Mouse (Mus musculus) right cerebral cortex, postnatal 4 days (tissue): ENCODE results near the gene Mfsd12.

Experiments used
- DNase-seq: peaks from one replicate; pipeline ENCODE4 v3.0.0-alpha.2; 2022

Mfsd12 gene

DNA sequence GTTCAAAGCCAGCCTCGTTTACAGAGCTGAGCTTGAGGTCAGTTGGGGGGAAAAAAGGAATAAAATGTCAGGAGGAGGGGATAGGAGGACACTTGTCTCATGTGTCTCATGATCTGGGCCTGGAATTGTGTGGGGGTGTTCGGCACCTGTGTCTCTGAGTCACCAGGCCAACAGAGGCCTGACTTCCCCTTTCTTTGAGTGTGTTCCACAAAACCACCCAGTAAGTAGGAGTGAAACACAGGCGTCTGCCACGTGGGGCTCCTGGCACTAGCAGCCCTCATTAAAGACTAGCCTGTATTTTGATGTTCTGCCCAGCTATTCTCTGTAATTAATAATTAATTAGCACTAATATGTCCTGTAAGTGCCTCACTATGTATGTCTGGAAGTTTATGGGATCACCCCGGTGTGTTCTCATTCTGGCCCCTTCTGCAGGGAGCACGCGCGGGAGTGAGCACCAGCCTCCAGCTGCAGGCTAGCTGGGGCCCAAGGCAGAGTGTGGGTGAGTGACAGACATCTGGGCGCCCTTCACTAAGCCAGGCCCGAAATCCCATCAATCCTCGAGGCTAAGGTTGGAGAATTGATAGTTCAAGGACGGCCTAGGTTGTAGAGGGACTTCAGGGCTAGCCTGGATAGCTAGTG lies 820 bp upstream of the Mfsd12 start:
- DNase-seq = no peak

DNA sequence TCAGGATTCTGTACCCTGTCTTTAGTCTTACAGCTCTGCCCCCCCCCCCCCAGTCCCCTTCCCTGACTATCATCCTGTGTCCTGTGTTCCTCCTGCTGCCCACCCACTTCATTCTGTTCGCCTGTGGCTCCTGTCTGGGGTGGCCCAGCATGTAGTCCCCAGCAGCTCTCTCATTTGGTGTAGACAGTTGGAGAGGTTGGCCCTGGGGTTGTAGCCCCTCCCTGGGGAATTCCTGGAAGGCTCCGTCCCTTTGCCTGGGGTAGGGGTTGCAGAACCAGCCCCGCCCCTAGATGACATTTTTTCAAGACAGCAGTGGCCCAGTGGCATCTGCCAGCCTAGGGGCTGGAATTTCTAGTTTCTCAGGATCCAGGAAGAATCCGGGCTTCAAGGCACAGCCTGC lies 918 bp downstream of the Mfsd12 start:
- no peak for DNase-seq

- no peak for DNase-seq
These were observed 1.6 kb downstream of the Mfsd12 start for GRCm38 (mm10) chr10:81358841-81359240.

DNA sequence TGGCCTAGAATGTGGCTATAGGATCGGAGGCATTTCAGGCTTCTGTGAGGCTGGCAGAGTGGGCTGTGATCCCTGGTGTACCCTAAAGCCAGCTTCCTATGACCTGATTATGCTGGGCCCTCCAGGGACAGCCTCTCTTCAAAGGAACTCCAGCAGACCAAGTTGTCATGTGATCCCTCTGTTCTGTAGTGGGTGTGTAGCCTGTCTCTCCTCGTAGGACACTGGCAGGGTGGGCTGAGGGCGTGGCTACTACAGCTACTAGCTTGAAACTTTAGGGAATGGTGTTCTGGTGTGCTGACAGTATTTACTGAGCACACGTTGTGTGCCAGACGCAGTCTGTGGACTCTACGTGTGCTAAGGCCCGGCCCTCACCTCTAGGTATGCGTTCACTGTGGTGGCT lies 3.4 kb downstream of the Mfsd12 start:
- DNase-seq = no peak

- DNase-seq = no peak
These were observed 5.2 kb downstream of the Mfsd12 start for GRCm38 (mm10) chr10:81362336-81362949.

- DNase-seq = no peak
These were observed 6.4 kb downstream of the Mfsd12 start for GRCm38 (mm10) chr10:81363436-81364346.

GRCm38 (mm10) chr10:81364666-81365065 lies 7.4 kb downstream of the Mfsd12 start:
- DNase-seq = no peak

- no peak for DNase-seq
These were observed 7.8 kb downstream of the Mfsd12 start for GRCm38 (mm10) chr10:81365073-81365472.

DNA sequence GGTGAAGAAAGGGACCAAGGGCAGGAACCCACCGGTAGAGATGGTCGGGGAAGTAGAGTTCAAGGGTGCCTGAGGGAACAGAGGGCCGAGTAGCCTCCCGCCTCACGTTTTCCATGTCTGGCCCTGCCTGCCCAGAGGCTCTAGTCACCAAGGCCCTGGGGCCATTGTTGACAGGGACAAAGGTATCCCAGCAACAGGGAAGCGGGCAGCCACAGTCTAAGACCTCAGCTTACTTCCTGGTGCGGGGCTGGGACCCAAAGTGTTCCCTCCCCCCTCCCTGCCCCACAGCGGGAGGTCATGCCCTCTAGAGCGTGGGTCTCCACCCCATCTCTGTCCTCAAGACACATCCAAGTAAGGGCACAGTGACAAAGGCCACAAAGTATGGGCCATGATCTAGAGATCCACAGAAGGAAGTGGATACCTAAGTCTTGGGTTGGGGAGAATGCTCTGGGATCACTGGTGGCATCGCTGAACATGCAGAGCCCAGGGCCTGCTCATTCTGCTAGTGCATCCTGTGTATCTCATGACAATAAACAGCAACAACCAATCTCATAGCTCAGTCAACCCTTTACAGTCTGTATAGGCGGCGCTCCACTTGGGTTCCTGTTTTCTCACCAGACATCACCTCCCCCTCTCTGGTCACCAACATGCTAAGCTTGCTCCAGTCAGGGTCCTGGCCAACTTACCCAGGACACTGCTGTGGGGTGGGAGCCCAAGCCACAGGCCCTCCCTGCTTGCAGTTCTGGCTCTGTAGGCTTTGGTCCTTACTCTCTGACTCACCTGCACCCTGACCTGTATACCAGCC lies 8.6 kb downstream of the Mfsd12 start, which contains the start of gene 4930404N11Rik:
Gene 4930404N11Rik (minus strand): TSS at position 145 of the 805 bp plus-strand sequence.
- DNase-seq = no peak

- no peak for DNase-seq
These were observed 9.4 kb downstream of the Mfsd12 start for GRCm38 (mm10) chr10:81366477-81367206.

DNA sequence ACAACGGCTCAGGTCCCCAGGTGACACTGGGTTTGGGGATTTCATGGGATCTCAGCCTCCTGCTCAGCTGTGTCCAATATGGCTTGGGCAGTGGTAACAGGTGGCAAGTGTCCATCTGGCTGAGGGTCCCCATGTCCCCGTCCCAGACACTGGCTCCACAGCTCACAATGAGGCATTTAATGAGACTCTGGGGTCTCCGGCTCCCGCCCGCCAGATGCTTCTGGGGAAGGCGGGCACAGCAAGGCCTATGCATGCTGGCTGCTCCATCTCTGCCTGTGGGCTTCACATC lies 9.9 kb downstream of the Mfsd12 start:
- DNase-seq = no peak

- DNase-seq = no peak
These were observed 18.0 kb downstream of the Mfsd12 start for GRCm38 (mm10) chr10:81375322-81375721.

- DNase-seq = no peak
These were observed 19.5 kb downstream of the Mfsd12 start for GRCm38 (mm10) chr10:81376561-81377361.

DNA sequence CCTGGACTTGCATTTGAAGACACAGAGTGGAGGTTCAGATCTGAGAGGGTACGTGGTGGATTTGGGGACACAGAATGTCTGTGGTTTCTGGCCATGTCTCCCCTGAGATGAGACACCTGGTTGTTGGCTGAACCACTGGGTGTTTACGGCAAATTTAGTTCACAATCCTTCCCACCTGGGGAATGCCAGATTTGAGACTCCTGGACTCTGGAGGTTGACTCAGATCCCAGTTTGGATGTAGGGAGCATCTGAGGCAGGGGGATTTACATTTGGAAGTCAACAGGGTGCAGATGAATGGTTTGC lies 20.0 kb downstream of the Mfsd12 start:
- DNase-seq = no peak

- no peak for DNase-seq
These were observed 20.7 kb downstream of the Mfsd12 start, which contains the start of gene Fzr1 for GRCm38 (mm10) chr10:81377793-81378552. Gene Fzr1, minus strand, starts transcription at chr10:81378516.

DNA sequence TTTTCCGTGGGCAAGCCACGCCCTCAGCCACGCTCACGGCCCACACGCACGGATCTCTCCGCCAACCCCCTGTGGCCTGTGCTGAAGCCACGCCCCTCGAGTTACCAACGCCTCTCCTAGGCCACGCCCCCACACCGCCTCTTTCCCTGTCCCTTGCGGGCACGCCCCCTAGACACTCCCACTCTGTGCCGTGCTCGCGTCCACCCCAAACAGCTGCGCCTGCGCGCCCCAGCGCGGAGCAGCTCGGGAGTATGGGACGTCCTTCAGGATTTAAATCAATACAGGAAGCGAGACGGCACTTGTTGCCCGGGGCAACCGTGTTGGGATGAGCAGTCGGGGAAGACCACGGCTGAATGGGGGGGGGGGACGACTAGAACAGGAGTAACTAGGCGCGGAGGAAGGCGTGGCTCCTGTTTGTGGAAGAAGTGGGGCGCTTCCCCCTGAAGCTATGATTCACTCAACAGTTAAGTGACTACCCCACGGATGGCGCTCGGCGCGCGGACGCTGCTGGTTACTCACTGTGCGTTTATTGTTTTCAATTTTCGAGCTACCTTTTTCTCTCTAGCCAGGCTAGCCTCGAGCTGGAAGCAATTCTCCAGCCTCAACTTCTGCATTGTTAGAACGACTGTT lies 21.4 kb downstream of the Mfsd12 start:
- DNase-seq = peak; percentile 100

- no peak for DNase-seq
These were observed 21.9 kb downstream of the Mfsd12 start for GRCm38 (mm10) chr10:81379183-81379553.

- no peak for DNase-seq
These were observed 22.6 kb downstream of the Mfsd12 start for GRCm38 (mm10) chr10:81379809-81380378.

DNA sequence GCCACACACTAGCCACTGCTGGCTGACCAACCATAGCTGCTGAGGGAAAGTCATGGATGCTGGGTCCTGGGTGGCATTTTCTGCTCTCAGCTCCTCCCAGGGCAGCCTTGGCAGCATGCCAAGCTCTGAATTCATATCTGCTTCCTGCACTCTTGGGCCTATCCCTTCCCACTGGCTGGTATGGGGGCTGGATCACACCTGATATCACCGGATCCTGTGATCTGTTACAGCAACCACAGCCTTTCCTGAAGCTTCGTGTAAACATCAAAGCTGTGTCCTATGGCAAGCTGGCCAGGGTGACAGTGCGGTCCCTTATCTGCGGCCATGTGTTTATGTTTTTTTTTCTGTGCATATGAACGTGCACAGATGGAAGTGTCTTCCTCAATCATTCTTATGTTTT lies 24.7 kb downstream of the Mfsd12 start:
- no peak for DNase-seq
